Mouse (Mus musculus) CD4-positive, CD25-positive, alpha-beta regulatory T cell, adult 4 months (primary cell): ENCODE results near the gene Chmp6. TPM values are rescaled to one million over a fixed set of nuclear protein-coding genes. Genes with fewer than 3 reads are reported as not detected.

Experiments used
- ATAC-seq: one replicate; pipeline ENCODE4 v1.8.0; 2017
- polyA plus RNA-seq, 2 experiments: library from polyadenylated mRNA; unstranded; fragments of 100-300 nt; shearing (Covaris generic); gene quantifications; one replicate each; pipeline ENCODE4 v1.2.1; 2017

Chmp6 gene
- polyA plus RNA-seq, 2 experiments from 2014 or later: 46.8 to 64.7 TPM

GRCm38 (mm10) chr11:119909436-119909835 lies 3.8 kb upstream of the Chmp6 start:
- peak; percentile 44 for ATAC-seq

GRCm38 (mm10) chr11:119912845-119913244 lies 396 bp upstream of the Chmp6 start:
- ATAC-seq: no peak

- peak; percentile 35 for ATAC-seq
Observed at GRCm38 (mm10) chr11:119913935-119914314, 684 bp downstream of the Chmp6 start.

- ATAC-seq: no peak
Observed at GRCm38 (mm10) chr11:119914381-119914780, 1.1 kb downstream of the Chmp6 start.

GRCm38 (mm10) chr11:119915666-119916065 lies 2.4 kb downstream of the Chmp6 start:
- no peak for ATAC-seq

- ATAC-seq: no peak
Observed at GRCm38 (mm10) chr11:119916102-119916790, 3.0 kb downstream of the Chmp6 start.

GRCm38 (mm10) chr11:119916834-119917469 lies 3.7 kb downstream of the Chmp6 start:
- ATAC-seq: no peak

GRCm38 (mm10) chr11:119918521-119918920 lies 5.3 kb downstream of the Chmp6 start:
- no peak for ATAC-seq

- no peak for ATAC-seq
Observed at GRCm38 (mm10) chr11:119919432-119919831, 6.2 kb downstream of the Chmp6 start.

GRCm38 (mm10) chr11:119919897-119920296 lies 6.7 kb downstream of the Chmp6 start:
- peak; percentile 63 for ATAC-seq

- no peak for ATAC-seq
Observed at GRCm38 (mm10) chr11:119920668-119921067, 7.4 kb downstream of the Chmp6 start.

- ATAC-seq: no peak
Observed at GRCm38 (mm10) chr11:119925176-119925575, 11.9 kb downstream of the Chmp6 start.

GRCm38 (mm10) chr11:119926762-119927161 lies 13.5 kb downstream of the Chmp6 start:
- no peak for ATAC-seq

GRCm38 (mm10) chr11:119928023-119928681 lies 14.9 kb downstream of the Chmp6 start:
- peak; percentile 90 for ATAC-seq

GRCm38 (mm10) chr11:119929603-119930265 lies 16.5 kb downstream of the Chmp6 start:
- no peak for ATAC-seq

- no peak for ATAC-seq
Observed at GRCm38 (mm10) chr11:119931809-119932208, 18.6 kb downstream of the Chmp6 start.

- ATAC-seq: no peak
Observed at GRCm38 (mm10) chr11:119933142-119933541, 19.9 kb downstream of the Chmp6 start.

GRCm38 (mm10) chr11:119933819-119934583 lies 20.8 kb downstream of the Chmp6 start:
- ATAC-seq: peak; percentile 94

GRCm38 (mm10) chr11:119934773-119935172 lies 21.5 kb downstream of the Chmp6 start:
- no peak for ATAC-seq

GRCm38 (mm10) chr11:119935457-119935856 lies 22.2 kb downstream of the Chmp6 start:
- peak; percentile 29 for ATAC-seq

GRCm38 (mm10) chr11:119936456-119936855 lies 23.2 kb downstream of the Chmp6 start:
- no peak for ATAC-seq

GRCm38 (mm10) chr11:119937216-119937615 lies 24.0 kb downstream of the Chmp6 start:
- no peak for ATAC-seq
